Mouse (Mus musculus) megakaryocyte-erythroid progenitor cell, adult 5-6 weeks (primary cell): ENCODE results near the gene Slc4a5. TPM values are rescaled to one million over a fixed set of nuclear protein-coding genes. Genes with fewer than 3 reads are reported as not detected.

Source experiments
- ATAC-seq: replicated peaks from 2 replicates; pipeline ENCODE4 v1.8.0; 2016; ENCODE audit warnings: mild to moderate bottlenecking, inconsistent platforms; ENCODE audit not compliant: severe bottlenecking, poor library complexity, low FRiP score, low TSS enrichment
- total RNA-seq, 2 experiments: library from RNA; stranded (forward) in 1 of 2; stranded (reverse) in 1 of 2; fragments of 200-1000, 215-1000 nt in 1 of 2; fragments of >200 nt in 1 of 2; fragmentation: Nextera tagmentation in 1 of 2; gene quantifications; 2 replicates each; pipeline ENCODE4 v1.2.3; 2014 to 2017

Slc4a5 gene
- total RNA-seq, 2 experiments from 2014 or later, result not detected

- ATAC-seq, result no peak
These were observed 8.1 kb upstream of the Slc4a5 start for GRCm38 (mm10) chr6:83211526-83211925.

GRCm38 (mm10) chr6:83215002-83215666, 4.5 kb upstream of the Slc4a5 start:
- peak; percentile 79 for ATAC-seq

- ATAC-seq, result no peak
These were observed 11.9 kb downstream of the Slc4a5 start for GRCm38 (mm10) chr6:83231486-83231885.

GRCm38 (mm10) chr6:83233306-83233705, 13.7 kb downstream of the Slc4a5 start:
- no peak for ATAC-seq

GRCm38 (mm10) chr6:83234280-83234741, 14.7 kb downstream of the Slc4a5 start:
- no peak for ATAC-seq

- no peak for ATAC-seq
These were observed 17.5 kb downstream of the Slc4a5 start for GRCm38 (mm10) chr6:83237123-83237522.

GRCm38 (mm10) chr6:83244422-83245061, 24.9 kb downstream of the Slc4a5 start:
- ATAC-seq, result no peak

GRCm38 (mm10) chr6:83245134-83245533, 25.5 kb downstream of the Slc4a5 start:
- no peak for ATAC-seq

- ATAC-seq, result no peak
These were observed 26.4 kb downstream of the Slc4a5 start for GRCm38 (mm10) chr6:83245997-83246396.

- no peak for ATAC-seq
These were observed 27.1 kb downstream of the Slc4a5 start for GRCm38 (mm10) chr6:83246750-83247149.

- no peak for ATAC-seq
These were observed 27.5 kb downstream of the Slc4a5 start for GRCm38 (mm10) chr6:83247153-83247552.

GRCm38 (mm10) chr6:83254242-83254641, 34.6 kb downstream of the Slc4a5 start:
- no peak for ATAC-seq

GRCm38 (mm10) chr6:83264516-83264915, 44.9 kb downstream of the Slc4a5 start:
- no peak for ATAC-seq

GRCm38 (mm10) chr6:83265253-83265652, 45.6 kb downstream of the Slc4a5 start:
- no peak for ATAC-seq

GRCm38 (mm10) chr6:83265653-83266052, 46.0 kb downstream of the Slc4a5 start:
- ATAC-seq, result no peak

- ATAC-seq, result no peak
These were observed 48.0 kb downstream of the Slc4a5 start for GRCm38 (mm10) chr6:83267616-83268015.

- ATAC-seq, result peak; percentile 90
These were observed 48.7 kb downstream of the Slc4a5 start for GRCm38 (mm10) chr6:83268144-83269010.

- no peak for ATAC-seq
These were observed 54.1 kb downstream of the Slc4a5 start for GRCm38 (mm10) chr6:83273733-83274132.

GRCm38 (mm10) chr6:83277151-83277550, 57.5 kb downstream of the Slc4a5 start:
- no peak for ATAC-seq

GRCm38 (mm10) chr6:83278881-83279280, 59.3 kb downstream of the Slc4a5 start:
- ATAC-seq, result peak; percentile 63; the same call in 1 of the 2 replicates
